Mouse (Mus musculus): ENCODE measurements around the gene Foxa2. TPM values are rescaled to one million over a fixed set of nuclear protein-coding genes. Genes with fewer than 3 reads are reported as not detected.

Foxa2 gene
- polyA plus RNA-seq, 1 experiment from 2014 or later, result 3.1 TPM

GRCm38 (mm10) chr2:148017782-148018690 is 28.7 kb downstream of the Foxa2 start:
- 87% methylated on average over 8 of the region's 8 CpGs for WGBS
- Histone ChIP-seq H3K9ac (no peak overlapping the region), H3K27me3 (replicated peaks) (peaks cover 54% of the 10 kb centered on the region), H3K4me3 (no peak overlapping the region), H3K27ac (no peak overlapping the region), H3K4me1 (no peaks in the 10 kb centered on the region), H3K36me3 (no peaks in the 10 kb centered on the region), H3K4me2 (replicated peaks) (no peak overlapping the region), H3K9me3 (no peaks in the 10 kb centered on the region)
- ATAC-seq (ENCODE audit: low FRiP score, low read depth), result no peak

DNA sequence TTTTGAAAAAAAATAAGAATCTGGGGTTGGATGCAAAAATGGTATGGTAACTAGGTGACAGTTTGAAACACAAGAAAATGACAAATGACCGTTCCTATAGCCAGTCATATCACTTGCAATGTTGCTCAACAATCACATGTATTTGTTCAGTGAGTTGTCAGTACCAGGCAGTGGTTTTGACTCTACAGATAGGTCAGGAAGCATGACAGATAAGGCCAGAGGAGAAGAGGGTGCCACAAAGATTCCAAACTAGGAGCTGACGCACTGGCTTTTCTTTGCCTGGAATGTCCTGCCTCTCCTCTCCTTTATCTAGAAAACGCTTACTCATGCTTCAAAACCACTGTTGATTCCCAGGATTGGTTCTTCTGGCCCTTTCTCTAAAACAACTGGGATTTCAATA is 33.4 kb downstream of the Foxa2 start:
- Histone ChIP-seq H3K4me3 (no peak overlapping the region), H3K27me3 (replicated peaks) (peaks cover 14% of the 10 kb centered on the region), H3K36me3 (no peaks in the 10 kb centered on the region), H3K9ac (no peak overlapping the region), H3K4me1 (no peaks in the 10 kb centered on the region), H3K4me2 (replicated peaks) (no peak overlapping the region), H3K27ac (no peak overlapping the region), H3K9me3 (no peaks in the 10 kb centered on the region)
- ATAC-seq (ENCODE audit: low FRiP score, low read depth), result no peak
- whole genome bisulfite sequencing, result 81% methylated on average over 3 of the region's 3 CpGs

DNA sequence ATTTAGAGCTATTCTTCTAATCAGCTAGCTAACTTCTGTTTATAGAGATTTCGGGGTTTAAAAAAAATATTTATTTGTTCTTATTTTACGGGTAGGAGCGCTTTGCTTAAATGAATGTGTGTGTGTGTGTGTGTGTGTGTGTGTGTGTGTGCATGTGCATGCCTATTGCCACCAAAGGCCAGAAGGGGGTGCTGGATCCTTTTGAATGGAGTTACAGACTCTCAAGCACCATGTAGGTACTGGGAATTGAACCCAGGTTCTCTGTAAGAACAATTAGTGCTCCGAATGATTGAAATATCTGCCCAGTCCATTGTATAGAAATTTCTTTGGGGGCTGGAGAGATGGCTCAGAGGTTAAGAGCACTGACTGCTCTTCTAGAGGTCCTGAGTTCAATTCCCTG is 37.7 kb downstream of the Foxa2 start:
- H3K27ac ChIP-seq, result no peak overlapping the region
- no peaks in the 10 kb centered on the region for H3K27me3 ChIP-seq (replicated peaks)
- ATAC-seq (ENCODE audit: low FRiP score, low read depth), result no peak
- WGBS, result 98% methylated on average over 4 of the region's 4 CpGs
- no peak overlapping the region for H3K4me3 ChIP-seq
- H3K9me3 ChIP-seq, result no peaks in the 10 kb centered on the region
- no peaks in the 10 kb centered on the region for H3K4me1 ChIP-seq
- no peak overlapping the region for H3K9ac ChIP-seq
- no peaks in the 10 kb centered on the region for H3K36me3 ChIP-seq
- no peak overlapping the region for H3K4me2 ChIP-seq (replicated peaks)

DNA sequence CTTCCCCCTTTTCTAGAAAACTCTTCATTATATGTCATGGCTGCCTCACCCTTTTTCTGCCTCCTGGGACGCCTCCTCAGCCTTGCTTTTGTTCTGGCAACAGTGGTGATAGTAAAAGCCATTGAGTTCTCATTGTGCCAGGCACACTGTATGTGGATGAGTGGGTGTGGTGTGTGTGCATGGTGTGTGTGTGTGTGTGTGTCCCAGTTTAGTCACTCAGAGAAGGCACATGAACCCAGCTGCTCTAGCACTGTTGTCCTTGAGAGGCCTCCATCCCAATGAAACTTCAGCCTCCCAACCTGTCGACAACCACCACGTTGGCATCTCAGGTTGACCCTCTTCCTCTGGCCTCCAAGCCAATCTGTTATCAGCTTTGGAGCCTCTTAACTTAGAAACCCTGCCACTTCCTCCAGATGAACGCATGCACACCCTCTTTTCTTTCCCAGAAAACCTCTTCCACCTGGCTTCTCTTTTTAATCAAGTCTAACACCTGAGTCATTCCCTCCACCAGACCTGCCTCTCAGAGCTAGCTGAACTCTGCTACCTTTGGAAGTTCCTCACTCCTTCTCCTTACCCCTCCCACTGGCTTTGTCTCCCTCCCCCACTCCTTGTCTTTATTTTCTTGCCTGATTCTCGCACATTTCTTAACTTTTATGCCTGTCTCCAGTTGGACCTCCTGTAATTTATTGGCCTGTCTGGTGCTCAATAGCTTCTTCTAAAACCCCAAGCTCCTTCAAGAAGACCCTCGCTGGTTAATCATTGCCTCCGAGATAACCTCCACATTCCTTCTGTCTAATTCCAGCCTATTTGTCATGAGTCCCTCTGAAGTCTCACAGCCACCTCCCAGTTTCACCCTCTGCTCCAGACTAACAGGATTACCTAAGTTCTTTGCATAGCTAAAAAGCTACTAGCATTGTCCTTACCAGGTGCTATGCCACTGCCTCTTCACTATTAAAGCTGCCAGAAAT is 41.9 kb downstream of the Foxa2 start:
- Histone ChIP-seq H3K36me3 (no peaks in the 10 kb centered on the region), H3K27me3 (replicated peaks) (no peaks in the 10 kb centered on the region), H3K4me1 (no peaks in the 10 kb centered on the region), H3K9ac (no peak overlapping the region), H3K4me2 (replicated peaks) (no peak overlapping the region), H3K9me3 (no peaks in the 10 kb centered on the region), H3K4me3 (no peak overlapping the region), H3K27ac (no peak overlapping the region)
- WGBS, result 55% methylated on average over 7 of the region's 7 CpGs
- no peak for ATAC-seq (ENCODE audit: low FRiP score, low read depth)

- no peaks in the 10 kb centered on the region for H3K27me3 ChIP-seq (replicated peaks)
- WGBS, result 87% methylated on average over 3 of the region's 3 CpGs
- ATAC-seq (ENCODE audit: low FRiP score, low read depth), result no peak
- no peak overlapping the region for H3K4me2 ChIP-seq (replicated peaks)
- H3K9ac ChIP-seq, result no peak overlapping the region
- H3K4me1 ChIP-seq, result no peaks in the 10 kb centered on the region
- H3K9me3 ChIP-seq, result no peaks in the 10 kb centered on the region
- no peak overlapping the region for H3K4me3 ChIP-seq
- H3K27ac ChIP-seq, result no peak overlapping the region
- no peaks in the 10 kb centered on the region for H3K36me3 ChIP-seq
Observed at GRCm38 (mm10) chr2:148003511-148003910, 43.3 kb downstream of the Foxa2 start.

DNA sequence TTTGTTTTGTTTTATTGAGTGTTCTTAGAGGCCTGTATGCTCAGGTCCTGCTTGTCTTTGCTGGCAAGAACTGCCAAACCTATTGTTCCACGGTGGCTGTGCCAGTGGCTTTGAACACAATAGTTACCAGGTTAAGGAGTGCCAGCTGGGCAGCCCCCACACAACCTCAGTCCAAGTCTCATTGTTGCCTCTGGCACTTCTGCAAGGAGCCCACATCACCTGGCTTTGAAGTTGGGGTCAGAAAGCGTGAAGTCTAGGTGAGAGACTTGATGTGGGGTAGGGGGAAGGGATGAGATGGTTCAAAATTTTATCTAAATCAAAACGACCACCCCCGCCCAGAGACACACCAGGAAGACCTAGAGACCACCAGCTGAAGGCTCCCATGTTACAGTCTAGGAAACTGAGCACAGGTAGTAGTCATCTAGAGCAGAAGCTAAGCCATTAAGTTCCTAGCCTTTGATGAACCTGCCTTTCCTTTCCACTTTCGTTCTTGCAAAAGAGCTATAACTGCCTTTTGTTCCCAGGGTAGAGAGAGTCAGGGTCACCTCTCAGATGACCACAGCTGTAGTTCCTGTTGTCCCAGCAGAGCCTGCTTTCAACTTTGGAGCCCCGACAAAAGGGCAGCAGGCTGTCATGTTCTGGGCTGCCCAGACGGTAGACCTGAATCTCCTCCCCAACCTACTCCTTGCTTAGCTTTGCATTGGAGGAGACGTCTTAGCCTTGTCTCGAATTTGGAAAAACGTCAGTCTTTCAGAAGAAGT is 48.4 kb downstream of the Foxa2 start:
- Histone ChIP-seq H3K27ac (no peak overlapping the region), H3K36me3 (no peaks in the 10 kb centered on the region), H3K27me3 (replicated peaks) (no peaks in the 10 kb centered on the region), H3K4me3 (no peak overlapping the region), H3K9ac (no peak overlapping the region), H3K4me1 (no peaks in the 10 kb centered on the region), H3K4me2 (replicated peaks) (no peak overlapping the region), H3K9me3 (no peaks in the 10 kb centered on the region)
- ATAC-seq (ENCODE audit: low FRiP score, low read depth), result no peak
- 79% methylated on average over 10 of the region's 10 CpGs for WGBS

DNA sequence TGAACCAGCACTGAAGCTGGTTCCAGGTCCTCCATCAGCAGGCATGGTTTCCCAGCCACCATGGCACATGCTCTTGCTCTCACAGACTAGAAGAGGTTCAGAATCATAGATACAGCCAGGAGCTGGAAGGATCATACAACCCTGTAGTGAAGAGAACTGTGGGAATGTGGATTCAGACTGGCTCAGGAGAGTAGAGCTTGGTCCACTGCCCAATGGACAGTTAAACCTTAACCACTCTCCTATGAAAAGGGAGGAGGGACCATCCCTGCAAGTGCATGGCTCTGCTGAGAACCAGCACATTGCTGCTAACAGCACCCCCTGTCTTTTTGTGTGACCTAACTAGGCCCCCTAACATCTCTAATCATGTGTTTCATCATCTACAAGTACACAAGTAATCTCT is 50.0 kb downstream of the Foxa2 start:
- no peaks in the 10 kb centered on the region for H3K27me3 ChIP-seq (replicated peaks)
- H3K4me1 ChIP-seq, result no peaks in the 10 kb centered on the region
- no peak overlapping the region for H3K4me2 ChIP-seq (replicated peaks)
- no peak overlapping the region for H3K27ac ChIP-seq
- H3K36me3 ChIP-seq, result no peaks in the 10 kb centered on the region
- no peak overlapping the region for H3K9ac ChIP-seq
- H3K4me3 ChIP-seq, result no peak overlapping the region
- no peaks in the 10 kb centered on the region for H3K9me3 ChIP-seq
- ATAC-seq (ENCODE audit: low FRiP score, low read depth), result no peak

GRCm38 (mm10) chr2:147993821-147994220 is 52.9 kb downstream of the Foxa2 start:
- no peak for ATAC-seq (ENCODE audit: low FRiP score, low read depth)
- 0 out of 2 replicates have a peak, but pooled peaks cover 3% of the 10 kb centered on the region for H3K27me3 ChIP-seq (replicated peaks)
- 87% methylated on average over 4 of the region's 4 CpGs for WGBS
- H3K4me1 ChIP-seq, result no peaks in the 10 kb centered on the region
- H3K36me3 ChIP-seq, result no peaks in the 10 kb centered on the region
- H3K9ac ChIP-seq, result no peak overlapping the region
- no peak overlapping the region for H3K27ac ChIP-seq
- no peak overlapping the region for H3K4me3 ChIP-seq
- H3K4me2 ChIP-seq (replicated peaks), result no peak overlapping the region
- no peaks in the 10 kb centered on the region for H3K9me3 ChIP-seq

GRCm38 (mm10) chr2:147992935-147993679 is 53.7 kb downstream of the Foxa2 start:
- H3K4me3 ChIP-seq, result no peak overlapping the region
- H3K9ac ChIP-seq, result no peak overlapping the region
- WGBS, result 91% methylated on average over 10 of the region's 10 CpGs
- H3K27me3 ChIP-seq (replicated peaks), result 0 out of 2 replicates have a peak, but pooled peaks cover 3% of the 10 kb centered on the region
- ATAC-seq (ENCODE audit: low FRiP score, low read depth), result no peak
- no peaks in the 10 kb centered on the region for H3K36me3 ChIP-seq
- H3K4me1 ChIP-seq, result no peaks in the 10 kb centered on the region
- H3K9me3 ChIP-seq, result no peaks in the 10 kb centered on the region
- no peak overlapping the region for H3K4me2 ChIP-seq (replicated peaks)
- H3K27ac ChIP-seq, result no peak overlapping the region

Measured in neural tube, embryonic 12.5 days (tissue).